Mouse (Mus musculus): Measurements from ENCODE around the gene Slc34a3.
A peak's percentile ranks its signal among the peaks of the same experiment; 100 is the strongest.

Slc34a3 gene

DNA sequence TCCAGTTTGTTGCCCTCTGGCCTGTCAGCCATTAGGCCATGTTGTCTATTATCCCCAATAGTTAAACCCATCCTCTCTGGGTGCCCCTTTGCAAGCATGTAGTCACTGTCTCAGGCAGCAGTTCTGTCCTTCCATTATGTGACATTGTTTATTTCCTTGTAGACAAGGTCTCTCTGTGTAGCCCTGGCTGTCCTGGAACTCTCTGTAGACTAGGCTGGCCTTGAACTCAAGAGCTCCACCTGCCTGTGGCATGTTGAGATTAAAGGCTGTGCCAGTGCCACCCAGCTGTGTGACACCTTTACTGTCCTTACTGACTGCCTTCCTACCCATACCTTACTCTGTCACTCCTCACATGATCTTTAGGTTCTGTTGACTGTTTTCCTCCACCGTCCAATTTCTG lies 18.2 kb upstream of the Slc34a3 start:
- peak; percentile 66 for DNase-seq (ENCODE audit: low read depth)

DNA sequence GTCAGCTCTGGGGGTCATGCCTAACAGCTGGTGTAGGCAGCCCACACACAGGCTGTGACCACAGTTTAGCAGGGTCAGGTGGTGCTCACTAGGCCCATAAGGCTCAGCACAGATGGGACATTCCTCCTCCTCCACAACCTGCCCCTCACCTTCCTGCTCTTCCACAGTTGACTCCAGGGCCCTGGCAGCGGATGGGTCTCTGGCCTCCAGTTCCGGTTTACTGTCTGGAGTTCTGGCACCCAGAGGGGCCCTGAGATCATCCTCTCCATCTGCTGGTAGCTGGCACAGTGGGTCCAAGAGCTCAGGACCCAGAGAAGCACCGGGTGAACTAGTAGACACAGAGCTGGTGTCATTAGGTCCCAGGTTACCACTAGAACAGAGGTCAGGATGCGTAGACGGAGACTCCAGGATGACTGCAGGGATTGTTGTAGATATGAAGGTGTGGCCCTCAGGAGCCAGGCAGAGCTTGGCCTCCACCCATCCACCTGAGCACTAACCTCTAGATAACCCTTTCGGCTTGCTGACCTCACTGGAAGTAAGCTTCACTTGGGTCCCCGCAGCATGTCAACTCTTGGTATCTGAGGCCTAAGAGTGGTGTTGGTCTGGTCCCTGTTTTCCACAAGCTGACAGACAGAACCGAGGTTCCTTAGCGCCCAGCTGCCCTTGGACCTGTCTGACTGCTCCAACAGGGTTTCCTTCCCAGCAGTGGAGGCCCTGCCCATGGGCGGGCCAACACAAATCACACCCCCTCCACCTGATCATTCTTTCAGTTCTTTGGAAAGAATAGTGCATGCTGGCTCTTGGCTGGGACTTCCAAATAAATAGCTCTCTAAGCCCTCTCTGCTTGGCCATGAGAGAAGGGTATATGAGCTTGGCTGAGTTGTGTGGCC lies 12.3 kb upstream of the Slc34a3 start, which contains the start of gene AL732309.1:
AL732309.1 (minus strand) TSS at position 681 of the 890 bp plus-strand sequence.
- DNase-seq (ENCODE audit: low read depth): no peak

DNA sequence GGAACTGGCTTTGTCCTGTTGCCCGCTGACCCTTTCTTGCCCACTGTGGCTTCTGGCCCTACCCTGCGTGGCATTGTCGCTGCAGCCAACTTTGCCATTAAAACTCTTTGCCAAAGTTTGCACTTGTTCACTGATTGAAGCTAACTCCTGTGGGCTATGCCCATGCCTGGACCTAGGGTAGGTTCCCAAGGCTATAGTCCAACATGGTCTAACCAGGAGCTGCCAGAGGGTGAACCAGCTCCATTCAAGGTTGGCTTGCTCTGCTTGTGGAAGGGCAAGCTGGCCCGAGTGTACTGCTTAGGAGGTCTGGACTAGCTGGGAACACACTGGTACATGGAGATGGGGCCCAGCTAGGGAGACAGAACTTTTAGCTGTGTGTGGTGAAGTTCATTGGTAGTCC lies 10.0 kb upstream of the Slc34a3 start:
- no peak for DNase-seq (ENCODE audit: low read depth)

- no peak for DNase-seq (ENCODE audit: low read depth)
Measured at GRCm38 (mm10) chr2:25243342-25243741, 9.2 kb upstream of the Slc34a3 start.

DNA sequence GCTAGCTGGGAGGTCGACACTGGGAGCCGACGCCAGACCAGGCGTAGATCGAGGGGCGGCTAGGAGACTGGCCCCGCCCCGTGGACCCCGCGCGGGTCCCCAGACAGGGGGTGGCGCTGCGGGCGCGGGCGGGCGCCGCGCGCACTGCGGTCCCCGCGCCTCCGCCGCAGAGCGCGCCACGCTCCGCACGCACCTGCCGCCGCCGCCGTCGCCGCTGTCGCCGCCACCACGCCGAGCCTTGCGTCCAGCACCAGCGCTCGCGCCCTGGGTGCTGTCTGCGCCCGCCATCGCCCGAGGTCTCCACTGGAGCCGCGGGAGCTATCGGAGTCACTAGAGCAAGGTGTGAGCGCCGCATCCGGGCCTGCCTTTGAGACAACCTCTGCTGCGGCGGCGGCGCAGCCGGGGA lies 7.9 kb upstream of the Slc34a3 start, which contains the start of the genes Rnf208 and Cysrt1:
Rnf208 (plus strand) TSS at position 155 of the 406 bp plus-strand sequence.
Cysrt1 (minus strand) TSS at position 352 of the 406 bp plus-strand sequence.
- peak; percentile 67 for DNase-seq (ENCODE audit: low read depth)

GRCm38 (mm10) chr2:25241438-25241775 lies 7.2 kb upstream of the Slc34a3 start:
- DNase-seq (ENCODE audit: low read depth): peak; percentile 60

GRCm38 (mm10) chr2:25240723-25241437 lies 6.7 kb upstream of the Slc34a3 start:
- DNase-seq (ENCODE audit: low read depth): peak; percentile 81

GRCm38 (mm10) chr2:25240310-25240709 lies 6.1 kb upstream of the Slc34a3 start:
- no peak for DNase-seq (ENCODE audit: low read depth)

GRCm38 (mm10) chr2:25239766-25240165 lies 5.6 kb upstream of the Slc34a3 start:
- no peak for DNase-seq (ENCODE audit: low read depth)

- DNase-seq (ENCODE audit: low read depth): no peak
Measured at GRCm38 (mm10) chr2:25238106-25238505, 3.9 kb upstream of the Slc34a3 start.

DNA sequence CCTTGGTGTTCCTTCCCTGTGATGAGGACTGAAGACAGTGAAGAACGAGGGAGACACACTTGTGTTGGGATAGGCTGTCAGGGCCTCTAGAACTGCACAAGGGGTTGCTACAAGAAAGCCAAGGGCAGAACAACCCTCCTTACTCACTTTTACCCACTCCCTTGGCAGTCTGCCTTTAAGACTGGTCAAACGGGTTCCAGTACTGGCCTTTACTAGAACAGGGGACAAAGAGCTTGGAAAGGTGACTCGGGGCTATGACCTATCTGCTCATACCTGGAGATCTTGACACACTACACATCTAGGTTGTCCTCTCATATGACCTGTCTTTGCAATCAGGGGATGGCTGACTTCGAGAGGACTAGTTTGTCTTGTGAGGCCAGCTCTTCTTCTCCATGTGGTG lies 3.4 kb upstream of the Slc34a3 start:
- no peak for DNase-seq (ENCODE audit: low read depth)

GRCm38 (mm10) chr2:25236614-25237013 lies 2.5 kb upstream of the Slc34a3 start, which contains the start of gene Rnf224:
Gene Rnf224, minus strand, starts transcription at chr2:25236787.
- no peak for DNase-seq (ENCODE audit: low read depth)

- DNase-seq (ENCODE audit: low read depth): no peak
Measured at GRCm38 (mm10) chr2:25234551-25235220, 522 bp upstream of the Slc34a3 start.

GRCm38 (mm10) chr2:25233421-25233820 lies 743 bp downstream of the Slc34a3 start:
- DNase-seq (ENCODE audit: low read depth): no peak

- no peak for DNase-seq (ENCODE audit: low read depth)
Measured at GRCm38 (mm10) chr2:25231038-25231437, 3.1 kb downstream of the Slc34a3 start.

DNA sequence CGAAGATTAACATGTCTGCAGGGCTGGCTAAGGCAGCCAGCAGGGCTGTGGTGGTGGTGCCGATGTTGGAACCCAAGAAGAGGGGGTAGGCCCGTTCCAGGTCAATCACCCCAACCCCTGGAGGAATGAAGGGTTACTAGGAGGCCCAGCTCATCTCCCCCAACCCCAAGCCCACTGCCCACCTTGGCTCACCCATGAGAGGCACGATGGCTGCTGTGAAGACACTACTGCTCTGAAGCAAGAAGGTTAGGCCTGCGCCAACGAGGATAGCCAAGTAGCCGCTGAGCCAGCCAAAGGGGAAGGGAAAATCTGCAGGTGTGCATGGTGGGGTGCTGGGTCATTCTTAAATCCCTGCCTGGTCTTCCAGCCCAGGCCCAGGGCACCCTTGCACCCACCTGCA lies 3.6 kb downstream of the Slc34a3 start:
- DNase-seq (ENCODE audit: low read depth): no peak

DNA sequence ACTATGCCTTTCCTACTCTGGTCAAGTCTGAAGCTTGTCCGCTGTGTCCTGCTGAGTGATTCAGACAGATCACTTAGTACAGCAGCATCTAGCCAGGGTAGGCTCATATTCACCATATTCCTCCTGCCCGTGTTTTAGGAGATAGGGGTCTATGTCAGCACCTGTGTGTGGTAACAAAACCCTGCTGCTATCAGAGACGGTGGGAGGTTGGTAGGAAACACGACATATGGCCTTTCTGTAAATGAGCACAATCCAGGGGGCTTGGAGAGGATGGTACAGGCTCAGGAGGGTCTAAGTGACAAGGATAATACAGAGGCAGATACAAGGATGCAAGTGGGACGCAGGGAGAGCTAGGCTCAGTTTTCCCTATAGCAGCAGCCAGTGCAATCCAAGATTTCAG lies 4.6 kb downstream of the Slc34a3 start:
- no peak for DNase-seq (ENCODE audit: low read depth)

- no peak for DNase-seq (ENCODE audit: low read depth)
Measured at GRCm38 (mm10) chr2:25228995-25229530, 5.1 kb downstream of the Slc34a3 start.

DNA sequence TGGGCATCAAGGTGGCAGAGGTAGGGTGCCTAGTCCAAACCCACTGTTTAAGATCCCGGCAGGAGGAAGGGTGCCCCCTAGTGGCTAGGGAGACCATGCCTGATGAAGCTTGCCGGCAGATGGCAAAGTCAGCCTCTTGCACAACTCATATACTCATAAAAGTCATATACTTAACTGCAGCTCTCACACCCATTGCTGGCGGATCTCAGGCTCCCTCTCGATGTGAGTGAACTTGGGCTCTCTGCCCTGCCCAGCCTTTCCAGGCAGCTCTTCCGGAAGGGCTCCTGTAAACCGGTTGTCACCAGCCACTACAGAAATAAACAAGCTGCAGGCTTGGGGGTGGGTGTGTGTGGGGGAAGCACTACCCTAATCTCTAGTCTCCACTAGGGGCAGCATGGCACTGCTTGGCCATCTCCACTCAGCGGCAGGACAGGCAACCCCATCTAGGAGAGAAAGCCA lies 5.7 kb downstream of the Slc34a3 start:
- peak; percentile 95 for DNase-seq (ENCODE audit: low read depth)

GRCm38 (mm10) chr2:25227406-25227805 lies 6.8 kb downstream of the Slc34a3 start:
- no peak for DNase-seq (ENCODE audit: low read depth)

DNA sequence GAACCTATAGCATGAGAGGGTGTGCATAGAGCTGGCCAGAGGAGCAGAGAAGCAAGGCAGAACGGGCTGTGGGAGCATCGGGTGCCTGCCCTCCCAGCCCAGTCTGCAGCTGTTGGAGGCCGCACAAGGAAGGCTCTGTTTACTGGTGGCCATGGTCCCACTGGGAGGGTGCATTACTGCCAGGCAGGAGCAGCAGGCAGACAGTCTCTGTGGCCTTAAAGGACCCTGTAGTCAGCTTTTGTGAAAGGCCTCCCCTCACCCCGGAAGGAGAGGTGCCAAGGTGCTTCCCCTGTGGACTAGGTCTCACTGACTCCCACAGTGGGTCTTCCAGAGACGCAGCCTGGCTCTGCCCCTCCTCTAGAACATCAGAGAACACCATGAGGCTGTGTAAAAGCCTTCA lies 7.3 kb downstream of the Slc34a3 start:
- DNase-seq (ENCODE audit: low read depth): no peak

- DNase-seq (ENCODE audit: low read depth): peak; percentile 23
Measured at GRCm38 (mm10) chr2:25225811-25226379, 8.3 kb downstream of the Slc34a3 start.

All from induced T-regulatory cell, adult 2 months (primary cell).